Mouse (Mus musculus): ENCODE results near the gene Pdlim7. TPM values are rescaled to one million over a fixed set of nuclear protein-coding genes. Genes with fewer than 3 reads are reported as not detected.

Gene Pdlim7
- total and polyA plus RNA-seq, 3 experiments = 12.3 to 40.6 TPM; not detected in 1

- Histone ChIP-seq H3K4me3 (ENCODE audit: control insufficient read depth in 1 of 2, insufficient read depth in 1 of 2, low read depth in 2 of 2, low read length in 2 of 2) (no peak overlapping the region), H3K79me2 (ENCODE audit: control insufficient read depth, insufficient read depth, low read length, poor library complexity) (no peaks in the 10 kb centered on the region), H3K36me3 (ENCODE audit: control insufficient read depth in 1 of 2, insufficient read depth in 2 of 2, low read length in 2 of 2) (no peaks in the 10 kb centered on the region; a peak in 1 of 4 replicates), H3K27me3 (ENCODE audit: control insufficient read depth in 1 of 2, insufficient read depth in 2 of 2, low read length in 2 of 2) (no peaks in the 10 kb centered on the region), H3K4me1 (ENCODE audit: control insufficient read depth in 1 of 2, insufficient read depth in 2 of 2, low read length in 2 of 2) (no peaks in the 10 kb centered on the region), H3K27ac (ENCODE audit: control insufficient read depth, low read depth, low read length) (no peak overlapping the region), H3K9ac (ENCODE audit: control insufficient read depth, low read depth, low read length, poor library complexity, severe bottlenecking) (no peak overlapping the region), H3K9me3 (replicated peaks; ENCODE audit: insufficient read depth, low read length) (no peaks in the 10 kb centered on the region)
- no peak for DNase-seq (ENCODE audit: low read depth, low spot score)
- TF ChIP-seq TCF12 (IDR thresholded peaks at IDR 0.05; ENCODE audit: low read depth, low read length) = no peak
- TF ChIP-seq POLR2AphosphoS2 (IDR thresholded peaks at IDR 0.05; ENCODE audit: low read length) = no peak
- no peak for TF ChIP-seq KAT2A (conservative IDR thresholded peaks at IDR 0.05; ENCODE audit: low read depth, low read length)
- no peak for TF ChIP-seq GABPA (IDR thresholded peaks at IDR 0.05; ENCODE audit: low read depth, low read length)
Observed at GRCm38 (mm10) chr13:55549061-55549460, 35.6 kb upstream of the Pdlim7 start.

- no peaks in the 10 kb centered on the region for H3K27me3 ChIP-seq (ENCODE audit: control insufficient read depth in 1 of 2, insufficient read depth in 2 of 2, low read length in 2 of 2)
- H3K9me3 ChIP-seq (replicated peaks; ENCODE audit: insufficient read depth, low read length) = no peaks in the 10 kb centered on the region
- no peaks in the 10 kb centered on the region for H3K4me1 ChIP-seq (ENCODE audit: control insufficient read depth in 1 of 2, insufficient read depth in 2 of 2, low read length in 2 of 2)
- no peak overlapping the region for H3K4me3 ChIP-seq (ENCODE audit: control insufficient read depth in 1 of 2, insufficient read depth in 1 of 2, low read depth in 2 of 2, low read length in 2 of 2)
- no peaks in the 10 kb centered on the region; a peak in 1 of 4 replicates for H3K36me3 ChIP-seq (ENCODE audit: control insufficient read depth in 1 of 2, insufficient read depth in 2 of 2, low read length in 2 of 2)
- TF ChIP-seq TBP (IDR thresholded peaks at IDR 0.05; ENCODE audit: low read depth, low read length) = no peak
- TF ChIP-seq MAX (IDR thresholded peaks at IDR 0.05; ENCODE audit: low read length) = no peak
- TF ChIP-seq RAD21 (IDR thresholded peaks at IDR 0.05; ENCODE audit: low read depth, low read length) = no peak
- no peak for TF ChIP-seq CHD2 (IDR thresholded peaks at IDR 0.05; ENCODE audit: low read length)
- TF ChIP-seq GATA1 (IDR thresholded peaks at IDR 0.05; ENCODE audit: low read depth, low read length) = no peak
- TF ChIP-seq CHD1 (IDR thresholded peaks at IDR 0.05; ENCODE audit: low read depth, low read length) = no peak
- no peak for TF ChIP-seq USF2 (IDR thresholded peaks at IDR 0.05; ENCODE audit: borderline replicate concordance in 1 of 2, insufficient read depth in 1 of 2, low read depth in 1 of 2, low read length in 2 of 2)
- H3K79me2 ChIP-seq (ENCODE audit: control insufficient read depth, insufficient read depth, low read length, poor library complexity) = no peaks in the 10 kb centered on the region
- H3K9ac ChIP-seq (ENCODE audit: control insufficient read depth, low read depth, low read length, poor library complexity, severe bottlenecking) = no peak overlapping the region
- no peak for DNase-seq (ENCODE audit: low read depth, low spot score)
- no peak overlapping the region for H3K27ac ChIP-seq (ENCODE audit: control insufficient read depth, low read depth, low read length)
Observed at GRCm38 (mm10) chr13:55548426-55548825, 35.0 kb upstream of the Pdlim7 start.

- no peaks in the 10 kb centered on the region; a peak in 1 of 4 replicates for H3K36me3 ChIP-seq (ENCODE audit: control insufficient read depth in 1 of 2, insufficient read depth in 2 of 2, low read length in 2 of 2)
- H3K27me3 ChIP-seq (ENCODE audit: control insufficient read depth in 1 of 2, insufficient read depth in 2 of 2, low read length in 2 of 2) = no peaks in the 10 kb centered on the region
- no peak for DNase-seq (ENCODE audit: low read depth, low spot score)
- no peaks in the 10 kb centered on the region for H3K79me2 ChIP-seq (ENCODE audit: control insufficient read depth, insufficient read depth, low read length, poor library complexity)
- no peak overlapping the region for H3K27ac ChIP-seq (ENCODE audit: control insufficient read depth, low read depth, low read length)
- no peak for TF ChIP-seq TAL1 (IDR thresholded peaks at IDR 0.05; ENCODE audit: low read length)
- TF ChIP-seq ETS1 (IDR thresholded peaks at IDR 0.05; ENCODE audit: low read depth, low read length) = no peak
- TF ChIP-seq USF1 (IDR thresholded peaks at IDR 0.05; ENCODE audit: low read depth, low read length) = no peak
- no peak for TF ChIP-seq POLR2A (IDR thresholded peaks at IDR 0.05; ENCODE audit: control insufficient read depth in 1 of 2, insufficient read depth in 1 of 2, low read depth in 1 of 2, low read length in 2 of 2, poor library complexity in 1 of 2)
- no peak for TF ChIP-seq POLR2AphosphoS2 (IDR thresholded peaks at IDR 0.05; ENCODE audit: low read length)
- TF ChIP-seq ZNF384 (IDR thresholded peaks at IDR 0.05; ENCODE audit: low read depth, low read length) = no peak
- TF ChIP-seq SMC3 (IDR thresholded peaks at IDR 0.05; ENCODE audit: low read depth, low read length) = no peak
- no peak for TF ChIP-seq ELF1 (IDR thresholded peaks at IDR 0.05; ENCODE audit: low read depth, low read length)
- no peaks in the 10 kb centered on the region for H3K9me3 ChIP-seq (replicated peaks; ENCODE audit: insufficient read depth, low read length)
- no peaks in the 10 kb centered on the region for H3K4me1 ChIP-seq (ENCODE audit: control insufficient read depth in 1 of 2, insufficient read depth in 2 of 2, low read length in 2 of 2)
- no peak overlapping the region for H3K4me3 ChIP-seq (ENCODE audit: control insufficient read depth in 1 of 2, insufficient read depth in 1 of 2, low read depth in 2 of 2, low read length in 2 of 2)
- H3K9ac ChIP-seq (ENCODE audit: control insufficient read depth, low read depth, low read length, poor library complexity, severe bottlenecking) = no peak overlapping the region
Observed at GRCm38 (mm10) chr13:55547916-55548315, 34.4 kb upstream of the Pdlim7 start.

Data from MEL (cell line).